Mouse (Mus musculus): ENCODE data around the gene Adgrg3.

DNA sequence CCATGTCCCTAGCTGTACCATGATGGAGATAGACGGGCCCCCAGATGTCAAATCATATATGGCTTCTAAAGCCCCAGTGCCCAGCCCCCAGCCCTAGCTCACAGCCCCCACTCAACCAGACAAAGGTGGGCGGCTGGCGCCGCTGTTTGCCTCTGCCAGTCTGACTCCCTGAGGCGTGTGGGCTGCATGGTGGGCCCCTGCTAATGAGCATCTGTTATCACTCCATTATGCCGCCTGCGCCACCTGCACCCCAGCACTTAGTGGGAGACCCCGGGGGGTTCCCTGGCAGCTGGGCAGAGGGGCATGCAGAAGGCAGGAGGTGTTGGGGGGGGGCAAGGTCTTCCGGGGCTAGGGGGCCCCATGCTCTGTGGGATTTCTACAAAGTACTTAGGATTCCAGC, 39.4 kb upstream of the Adgrg3 start:
- no peak for TF ChIP-seq CTCF (IDR thresholded peaks at IDR 0.05; ENCODE audit: low read depth)
- TF ChIP-seq EP300 (IDR thresholded peaks at IDR 0.05; ENCODE audit: low read depth), result no peak
